Mouse (Mus musculus) kidney, adult 18-20 months (tissue): ENCODE results near the gene Smarca2.

Experiments used
- DNase-seq: peaks from one replicate; pipeline ENCODE4 v3.0.0; 2021

The Smarca2 gene

GRCm38 (mm10) chr19:26790386-26791346 lies 185.8 kb downstream of the Smarca2 start:
- no peak for DNase-seq

DNA sequence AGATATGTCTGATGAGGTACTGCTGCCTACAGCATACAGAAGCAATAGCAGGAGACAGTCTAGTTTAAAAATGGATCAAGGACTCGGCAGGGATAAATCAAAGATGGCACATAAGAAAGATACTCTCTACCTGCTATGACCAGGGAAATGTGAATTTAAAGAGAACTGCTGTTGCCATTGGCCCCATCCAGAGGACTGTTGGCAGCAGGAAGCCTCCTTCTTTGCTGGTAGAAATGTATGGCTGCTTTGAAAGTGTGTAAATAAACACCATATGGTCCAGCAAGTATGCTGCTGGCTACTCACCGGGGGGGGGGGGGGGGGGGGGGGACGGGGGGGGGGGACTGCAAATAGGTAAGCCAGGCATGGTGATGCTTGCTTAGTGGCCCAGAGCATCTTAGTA lies 189.5 kb downstream of the Smarca2 start:
- DNase-seq = no peak

- no peak for DNase-seq
Observed at GRCm38 (mm10) chr19:26796006-26796405, 191.2 kb downstream of the Smarca2 start.

DNA sequence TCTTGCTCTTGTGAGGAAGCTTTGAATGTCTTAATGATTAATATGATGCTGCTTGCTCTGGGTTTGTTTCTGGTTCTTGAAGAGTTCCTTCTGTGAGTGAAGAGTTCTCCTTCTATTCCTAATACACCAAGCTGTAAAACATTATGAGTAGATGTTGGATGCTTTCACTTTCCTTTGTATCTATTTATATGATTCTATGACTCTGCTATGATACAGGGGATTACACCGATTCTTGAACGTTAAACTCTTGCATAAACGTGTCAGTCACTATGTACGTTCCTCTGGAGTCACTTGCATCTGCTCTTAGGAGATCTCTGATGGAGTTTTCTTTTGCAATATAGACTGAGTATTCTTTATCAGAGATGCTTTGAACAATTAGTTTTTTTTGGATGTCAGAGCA lies 199.6 kb downstream of the Smarca2 start:
- DNase-seq = no peak

GRCm38 (mm10) chr19:26814629-26815028 lies 209.8 kb downstream of the Smarca2 start:
- no peak for DNase-seq

DNA sequence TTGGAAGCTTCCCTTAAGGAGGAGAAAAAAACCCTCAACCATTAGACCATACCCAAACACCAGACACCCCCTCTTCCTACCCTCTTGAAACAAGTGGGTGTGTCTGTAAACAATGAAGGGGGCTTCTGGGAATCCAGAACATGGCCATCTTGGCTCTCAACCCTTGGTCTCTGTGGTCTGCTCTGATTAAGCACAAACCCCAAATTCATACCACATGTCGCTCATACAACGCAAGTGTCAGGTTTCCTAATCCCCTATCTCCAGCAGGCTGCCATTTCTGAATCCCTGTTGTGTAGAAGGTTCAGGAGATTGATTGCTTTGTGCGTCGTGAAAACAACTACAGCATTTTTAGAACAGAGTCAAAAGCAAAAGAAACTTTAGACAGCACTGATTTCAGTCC lies 213.1 kb downstream of the Smarca2 start:
- DNase-seq = no peak
